ENCODE assay signal across 8 mouse cellular contexts in the genomic region with DNA sequence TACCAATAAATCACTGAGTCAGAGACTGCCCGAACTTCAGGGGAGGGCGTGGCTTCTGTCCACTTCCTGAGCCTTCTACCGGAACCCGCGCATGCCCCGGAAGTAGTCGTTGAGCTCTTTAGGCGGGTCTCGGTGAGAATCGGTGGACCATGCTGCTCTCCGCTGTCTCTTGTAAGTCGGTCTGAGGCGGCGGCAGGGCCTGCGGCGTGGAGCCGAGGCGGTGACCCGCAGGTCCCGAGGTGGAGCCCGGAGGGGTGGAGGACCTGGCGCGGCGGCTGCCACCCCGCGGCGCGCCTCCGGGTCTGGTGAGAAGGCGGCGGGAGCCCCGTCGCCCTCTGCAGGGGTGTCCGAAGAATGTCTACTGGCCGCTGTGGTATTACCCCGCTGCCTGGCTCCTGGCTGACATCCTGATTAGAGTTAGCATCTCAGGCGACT. TPM values are rescaled to one million over a fixed set of nuclear protein-coding genes. Genes with fewer than 3 reads are reported as not detected.
DNase-seq lines count a peak whose midpoint lies in the region; ATAC-seq and TF ChIP-seq lines count a peak whose summit lies in the region.

No protein-coding gene starts in this region.

- H3K36me3 ChIP-seq in forebrain, embryonic 14.5 days (ENCODE audit: control insufficient read depth, insufficient read depth, low read length), result peaks cover 18% of the 10 kb centered on the region
- H3K36me3 ChIP-seq in liver, postnatal 0 days (replicated peaks; ENCODE audit: insufficient read depth, low read length), result peaks cover 22% of the 10 kb centered on the region
- H3K36me3 ChIP-seq in neural tube, embryonic 13.5 days, result peaks cover 25% of the 10 kb centered on the region

- no peaks in the 10 kb centered on the region for H3K27me3 ChIP-seq in forebrain, embryonic 14.5 days (replicated peaks; ENCODE audit: control insufficient read depth, insufficient read depth, low read length)
- H3K27me3 ChIP-seq in liver, postnatal 0 days (ENCODE audit: insufficient read depth, low read length), result no peaks in the 10 kb centered on the region
- H3K27me3 ChIP-seq in neural tube, embryonic 13.5 days, result no peaks in the 10 kb centered on the region

- H3K4me1 ChIP-seq in forebrain, embryonic 14.5 days (ENCODE audit: control insufficient read depth, insufficient read depth, low read length), result peaks cover 8% of the 10 kb centered on the region
- peaks cover 15% of the 10 kb centered on the region for H3K4me1 ChIP-seq in liver, postnatal 0 days (ENCODE audit: insufficient read depth)
- peaks cover 15% of the 10 kb centered on the region for H3K4me1 ChIP-seq in neural tube, embryonic 13.5 days (replicated peaks)

- intact Hi-C loops in heart, postnatal 14 days (cut with DNase I), result loop anchor here (5.0 kb wide), 2 partner anchors 47 to 83 kb away; partner anchors contain the start of genes Babam2 and Rbks

- peak overlapping the region; percentile 51 for H3K4me2 ChIP-seq in forebrain, embryonic 14.5 days (ENCODE audit: low read length)
- peak overlapping the region; percentile 77 for H3K4me2 ChIP-seq in liver, postnatal 0 days (ENCODE audit: low read depth, low read length)
- H3K4me2 ChIP-seq in neural tube, embryonic 13.5 days, result peak overlapping the region; percentile 67

- peak; percentile 97 for ATAC-seq in forebrain, embryonic 14.5 days
- peak; percentile 96 for ATAC-seq in liver, postnatal 0 days
- ATAC-seq in neural tube, embryonic 13.5 days (ENCODE audit: low read depth), result peak; percentile 97

- H3K9ac ChIP-seq in forebrain, embryonic 14.5 days (ENCODE audit: low read length), result peak overlapping the region; percentile 64
- H3K9ac ChIP-seq in liver, postnatal 0 days (replicated peaks), result peak overlapping the region; percentile 75
- H3K9ac ChIP-seq in neural tube, embryonic 13.5 days, result peak overlapping the region; percentile 79

- peak; percentile 62 for TF ChIP-seq CTCF in liver, postnatal 0 days (IDR thresholded peaks at IDR 0.05; ENCODE audit: low read depth)

- no peak for TF ChIP-seq EP300 in liver, postnatal 0 days (IDR thresholded peaks at IDR 0.05; ENCODE audit: low read depth)

- no peaks in the 10 kb centered on the region for H3K9me3 ChIP-seq in forebrain, embryonic 14.5 days (replicated peaks; ENCODE audit: control insufficient read depth, low read length)
- H3K9me3 ChIP-seq in liver, postnatal 0 days (ENCODE audit: low read length), result no peaks in the 10 kb centered on the region
- H3K9me3 ChIP-seq in neural tube, embryonic 13.5 days, result no peaks in the 10 kb centered on the region

- WGBS in forebrain, embryonic 14.5 days, result under 1% methylated on average over 37 of the region's 37 CpGs
- 2% methylated on average over 37 of the region's 37 CpGs for WGBS in liver, postnatal 0 days (ENCODE audit: insufficient replicate concordance)
- WGBS in neural tube, embryonic 13.5 days, result under 1% methylated on average over 37 of the region's 37 CpGs

- peak overlapping the region; percentile 29; the same call in 1 of the 2 replicates for H3K27ac ChIP-seq in forebrain, embryonic 14.5 days (ENCODE audit: low read depth, low read length)
- H3K27ac ChIP-seq in liver, postnatal 0 days (ENCODE audit: low read depth), result peak overlapping the region; percentile 89
- peak overlapping the region; percentile 88 for H3K27ac ChIP-seq in neural tube, embryonic 13.5 days (replicated peaks)

- peak; percentile 84 for DNase-seq in ES-CJ7 (ENCODE audit: low read depth, low spot score)
- peak; percentile 75 for DNase-seq in cerebellum, adult 11 months
- DNase-seq in forebrain, embryonic 14.5 days (ENCODE audit: low spot score), result peak; percentile 92
- peak; percentile 83 to 85 for DNase-seq in heart, postnatal 14 days
- peak; percentile 85 for DNase-seq in layer of hippocampus, adult 11-12 months (ENCODE audit: low spot score)
- peak; percentile 88 for DNase-seq in liver, postnatal 0 days
- DNase-seq in telencephalon, adult 2 months (ENCODE audit: low read depth, low spot score), result peak; percentile 67

- H3K4me3 ChIP-seq in forebrain, embryonic 14.5 days (ENCODE audit: low read depth, low read length), result peak overlapping the region; percentile 53
- H3K4me3 ChIP-seq in liver, postnatal 0 days (ENCODE audit: low read depth, low read length), result peak overlapping the region; percentile 83
- peak overlapping the region; percentile 79 for H3K4me3 ChIP-seq in neural tube, embryonic 13.5 days

RNA-seq across cellular contexts. Expression of gene Mrpl33, which starts 17.1 kb away (rescaled TPM):
- polyA plus RNA-seq in forebrain, embryonic 14.5 days (2014; fragmentation: Nextera tagmentation; extraction: Ambion mirVana), result 202 and 241 TPM in 2 replicates
- 100 to 1,000 TPM; 280 to 291 TPM for total RNA-seq in heart, postnatal 14 days (2021)
- polyA plus RNA-seq in liver, postnatal 0 days (2015; fragmentation: Nextera tagmentation; extraction: Ambion mirVana), result 165 and 167 TPM in 2 replicates
- 201 and 240 TPM in 2 replicates for polyA plus RNA-seq in neural tube, embryonic 13.5 days (2015; fragmentation: Nextera tagmentation; extraction: Ambion mirVana)

Comparison
In these comparisons a context has a peak if more than half of its experiments do, and no peak if none do; other contexts are left out.
1. Peak in every context shown above with its lines: DNase-seq, ATAC-seq, H3K4me3 ChIP-seq and H3K27ac ChIP-seq.
2. H3K27ac ChIP-seq: peak in every context shown above with its lines; median percentile 89 in liver, postnatal 0 days; 88 in neural tube, embryonic 13.5 days; 29 in forebrain, embryonic 14.5 days.